Mouse (Mus musculus) hematopoietic multipotent progenitor cell, adult 10-12 weeks (in vitro differentiated cells): ENCODE results near the gene Psmd3. TPM values are rescaled to one million over a fixed set of nuclear protein-coding genes. Genes with fewer than 3 reads are reported as not detected.

Experiments
- polyA plus RNA-seq: library from polyadenylated mRNA; stranded (reverse); fragments of >175 nt; gene quantifications from 2 replicates; pipeline ENCODE4 v1.2.3, GENCODE M21; 2012; ENCODE audit warnings: low replicate concordance

Psmd3 gene
- 81.9 and 109 TPM in 2 replicates for polyA plus RNA-seq

DNA sequence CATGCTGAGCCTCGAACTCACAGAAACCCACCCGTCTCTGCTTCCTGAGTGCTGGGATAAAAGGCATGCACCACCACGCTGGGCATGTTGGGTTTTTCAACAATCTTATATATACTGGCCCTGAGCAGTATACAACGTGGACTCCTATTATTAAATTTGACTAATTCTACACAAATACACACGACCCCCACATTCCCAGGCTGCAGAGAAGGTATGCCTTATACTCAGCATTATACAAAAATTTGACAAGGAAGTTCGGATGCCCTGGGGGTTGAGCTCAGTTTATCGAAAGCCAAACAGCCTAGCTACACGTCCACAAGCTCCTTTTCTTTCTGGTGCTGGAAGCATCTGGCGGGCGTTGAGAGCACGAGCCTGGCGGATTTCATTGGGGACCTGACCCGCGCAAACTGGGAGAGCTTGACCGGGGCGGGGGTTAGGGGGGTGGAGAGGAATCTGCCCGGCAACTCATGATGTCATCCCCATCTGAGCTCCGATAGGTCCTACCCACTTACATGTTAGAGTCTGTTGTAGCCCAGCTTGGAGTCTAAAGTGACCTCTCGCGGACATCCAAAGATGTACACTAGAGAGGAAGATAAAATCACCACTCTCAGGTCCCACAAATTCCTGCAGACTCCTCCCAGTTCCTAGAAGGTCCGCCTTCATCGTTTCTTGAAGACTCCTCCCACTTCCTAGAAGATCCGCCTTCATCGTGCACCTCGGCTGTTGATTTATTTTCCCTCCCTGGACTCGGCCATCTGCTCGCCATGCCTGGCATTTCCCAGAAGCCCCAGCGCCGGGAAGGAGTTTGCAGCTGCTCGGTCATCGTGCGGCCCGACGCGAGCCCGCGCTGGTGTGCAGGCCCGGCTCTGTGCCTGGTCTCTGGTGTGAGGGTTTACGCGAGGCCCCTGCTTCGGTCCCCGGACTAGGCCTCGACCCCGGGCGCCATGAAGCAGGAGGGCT, at the start of gene Psmd3:
Psmd3 (plus strand) TSS at position 769 of the 960 bp plus-strand sequence.

DNA sequence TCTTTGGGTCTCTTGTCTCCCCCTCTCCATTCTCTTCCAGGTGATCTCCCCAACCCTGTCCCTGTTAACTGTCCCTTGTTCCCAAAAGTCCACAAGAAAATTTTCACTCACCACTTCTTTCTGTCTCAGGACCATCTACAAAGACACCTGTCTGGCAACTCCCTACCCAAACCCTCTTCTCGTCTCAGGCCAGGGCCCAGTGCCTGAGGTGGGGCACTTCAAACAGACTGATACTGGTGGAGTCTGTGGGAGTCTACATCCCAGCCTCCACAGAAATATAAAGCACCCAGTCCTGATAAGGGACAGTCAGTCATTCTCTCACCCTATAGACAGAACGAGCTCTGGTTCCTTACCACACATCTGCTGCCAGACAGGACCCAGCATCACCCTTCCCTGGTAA, 35.9 kb upstream of the Psmd3 start, which contains the start of gene Gsdma2:
Gsdma2 (plus strand) TSS at position 301 of the 400 bp plus-strand sequence.

DNA sequence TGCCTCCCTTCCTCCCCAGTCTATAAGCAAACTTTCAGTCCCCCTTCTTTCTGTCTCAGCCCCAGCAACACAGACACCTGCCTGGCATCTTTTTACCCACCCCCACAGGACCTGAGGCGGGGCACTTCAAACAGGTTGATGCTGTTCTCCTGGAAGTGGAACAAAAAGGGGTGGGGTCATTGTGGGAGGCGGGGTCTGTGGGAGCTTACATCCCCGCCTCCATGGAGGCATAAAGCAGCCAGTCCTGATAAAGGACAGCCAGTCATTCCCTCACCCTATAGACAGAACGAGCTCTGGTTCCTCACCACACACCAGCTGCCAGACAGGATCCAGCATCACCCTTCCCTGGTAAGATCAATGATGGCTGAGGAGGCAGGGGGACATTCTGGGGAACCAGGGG, 18.3 kb upstream of the Psmd3 start, which contains the start of gene Gsdma:
Gsdma (plus strand) TSS at position 261 of the 400 bp plus-strand sequence.

DNA sequence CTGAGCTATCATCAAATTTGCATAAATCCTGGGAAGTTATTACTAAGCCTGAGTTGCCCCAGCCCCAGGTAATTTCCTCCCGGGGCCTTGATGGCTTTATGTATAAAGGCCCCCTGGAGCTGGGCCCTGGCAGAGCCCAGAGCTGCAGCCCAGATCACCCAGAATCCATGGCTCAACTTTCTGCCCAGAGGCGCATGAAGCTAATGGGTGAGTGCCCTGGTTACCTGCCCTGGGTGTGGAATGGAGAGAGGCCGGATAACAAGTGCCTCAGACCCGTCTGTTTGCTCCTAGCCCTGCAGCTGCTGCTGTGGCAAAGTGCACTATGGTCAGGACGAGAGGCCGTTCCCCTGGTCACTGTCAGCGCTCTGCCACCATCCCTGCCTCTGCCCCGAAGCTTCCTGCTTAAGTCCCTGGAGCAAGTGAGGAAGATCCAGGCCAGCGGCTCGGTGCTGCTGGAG, 18.9 kb downstream of the Psmd3 start, which contains the start of gene Csf3:
Csf3 (plus strand) TSS at position 51 of the 458 bp plus-strand sequence.

DNA sequence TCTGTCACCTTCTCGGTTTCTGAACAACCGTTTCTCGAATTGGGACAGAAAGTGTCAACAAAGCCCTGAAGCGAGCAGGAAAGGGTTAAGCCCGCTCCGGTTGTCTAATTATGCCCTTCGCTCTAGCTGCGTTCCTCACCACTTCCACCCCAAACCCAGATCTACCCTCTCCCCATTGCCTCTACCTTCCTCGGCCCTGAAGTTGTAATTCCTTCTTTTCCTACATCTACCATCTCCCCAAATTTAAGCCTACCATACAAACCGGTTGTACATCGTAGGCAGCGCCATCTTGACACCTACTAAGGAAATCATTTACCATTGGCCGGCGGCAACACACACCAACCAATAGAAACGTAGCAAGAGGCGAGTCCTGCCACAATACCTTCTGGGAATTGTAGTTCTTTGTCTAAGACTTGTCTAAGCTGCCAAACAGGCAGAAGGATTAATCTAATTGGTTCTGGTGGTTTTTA, 46.8 kb downstream of the Psmd3 start, which contains the start of gene Med24:
Med24 (minus strand) TSS at position 317 of the 470 bp plus-strand sequence.

DNA sequence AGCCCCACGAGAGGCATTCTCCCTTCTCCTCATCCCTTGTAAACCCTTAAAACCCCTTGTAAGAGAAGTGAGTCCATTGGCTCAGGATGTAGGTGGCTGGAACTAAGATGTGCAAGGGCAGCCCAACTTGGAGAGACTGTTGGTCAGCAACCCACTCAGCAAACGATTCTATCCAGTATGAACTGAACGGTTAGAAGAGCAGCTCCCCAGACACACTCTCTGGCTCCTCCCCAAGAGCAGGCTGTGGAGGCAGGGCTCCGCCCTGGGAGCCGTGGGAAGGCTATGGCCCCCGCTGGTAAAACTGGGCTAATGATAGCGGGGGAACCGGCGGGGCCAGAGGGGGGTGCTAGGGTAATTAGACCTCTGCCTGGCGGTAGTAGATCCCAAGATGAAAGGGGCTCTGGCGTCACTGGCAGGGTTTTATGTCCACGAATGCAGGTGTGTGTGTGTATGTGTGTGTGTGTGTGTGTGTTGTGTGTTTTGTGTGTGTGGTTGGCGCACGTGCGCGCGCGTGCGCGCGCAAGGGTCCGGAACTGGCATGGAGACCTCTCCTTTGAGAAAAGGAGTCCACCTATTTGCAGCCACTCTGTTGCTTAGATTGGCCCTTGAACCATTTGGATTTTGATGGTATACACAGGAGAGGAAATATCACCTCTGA, 58.2 kb downstream of the Psmd3 start, which contains the start of gene Thra:
Thra (plus strand) TSS at position 246 of the 658 bp plus-strand sequence.

Other genes starting within 250 kb of the Psmd3 start
- 41.8 and 65.2 TPM in 2 replicates for gene Mien1, start 243.6 kb upstream of the Psmd3 start, polyA plus RNA-seq
- 2.9 and 3.1 TPM in 2 replicates for gene Grb7, start 236.2 kb upstream of the Psmd3 start, polyA plus RNA-seq
- gene Ikzf3, start 136.5 kb upstream of the Psmd3 start, polyA plus RNA-seq: 71.3 and 78.4 TPM in 2 replicates
- 0.86 and 2.4 TPM in 2 replicates for gene Zpbp2, start 131.5 kb upstream of the Psmd3 start, polyA plus RNA-seq
- 33.4 and 47.2 TPM in 2 replicates for gene Ormdl3, start 95.2 kb upstream of the Psmd3 start, polyA plus RNA-seq
- not detected in 2 replicates for gene Lrrc3c, start 84.3 kb upstream of the Psmd3 start, polyA plus RNA-seq
- gene Gm12355, start 56.9 kb upstream of the Psmd3 start, polyA plus RNA-seq: not detected in 2 replicates
- not detected in 2 replicates for gene Gsdma3, start 56.2 kb upstream of the Psmd3 start, polyA plus RNA-seq
- gene Gsdma2, start 35.8 kb upstream of the Psmd3 start, polyA plus RNA-seq: not detected in 2 replicates
- 0.04 TPM in 1 of 2 replicates, not detected in the other for gene Gsdma, start 18.2 kb upstream of the Psmd3 start, polyA plus RNA-seq
- gene Csf3, start 18.7 kb downstream of the Psmd3 start, polyA plus RNA-seq: 0.15 TPM in 1 of 2 replicates, not detected in the other
- gene Med24, start 46.9 kb downstream of the Psmd3 start, polyA plus RNA-seq: 71.6 and 109 TPM in 2 replicates
- gene Thra, start 58.1 kb downstream of the Psmd3 start, polyA plus RNA-seq: 14.2 and 27.2 TPM in 2 replicates
- gene Nr1d1, start 92.8 kb downstream of the Psmd3 start, polyA plus RNA-seq: 4.5 and 4.7 TPM in 2 replicates
- 57.1 and 163 TPM in 2 replicates for gene Msl1, start 113.0 kb downstream of the Psmd3 start, polyA plus RNA-seq
- 42.9 and 45.2 TPM in 2 replicates for gene Casc3, start 122.4 kb downstream of the Psmd3 start, polyA plus RNA-seq
- 1.3 and 3.6 TPM in 2 replicates for gene Rapgefl1, start 154.2 kb downstream of the Psmd3 start, polyA plus RNA-seq
- gene Wipf2, start 181.1 kb downstream of the Psmd3 start, polyA plus RNA-seq: 50.0 and 56.4 TPM in 2 replicates
- gene Cdc6, start 225.2 kb downstream of the Psmd3 start, polyA plus RNA-seq: 0.40 and 0.89 TPM in 2 replicates
- 162 and 425 TPM in 2 replicates for gene Rara, start 245.3 kb downstream of the Psmd3 start, polyA plus RNA-seq